Mouse (Mus musculus): ENCODE results near the gene Sod3. TPM values are rescaled to one million over a fixed set of nuclear protein-coding genes. Genes with fewer than 3 reads are reported as not detected.

Sod3 gene
- total and polyA plus RNA-seq, 2 experiments from 2014 or later, result 3.0 to 4.3 TPM

GRCm38 (mm10) chr5:52416485-52416884 lies 52.9 kb downstream of the Sod3 start:
- no peak overlapping the region for H3K4me2 ChIP-seq (ENCODE audit: low read depth, low read length, poor library complexity, severe bottlenecking)
- no peaks in the 10 kb centered on the region for H3K36me3 ChIP-seq (ENCODE audit: insufficient read depth, low read length)
- no peak for TF ChIP-seq CTCF (IDR thresholded peaks at IDR 0.05)
- H3K4me1 ChIP-seq (ENCODE audit: insufficient read depth, low read length), result no peaks in the 10 kb centered on the region
- H3K9ac ChIP-seq (replicated peaks; ENCODE audit: low read length, poor library complexity, severe bottlenecking), result no peak overlapping the region
- DNase-seq (ENCODE audit: low spot score), result no peak
- H3K27me3 ChIP-seq (ENCODE audit: insufficient read depth, low read length), result no peaks in the 10 kb centered on the region
- 68% methylated on average over 2 of the region's 2 CpGs for WGBS
- no peaks in the 10 kb centered on the region for H3K9me3 ChIP-seq (ENCODE audit: low read length)
- H3K4me3 ChIP-seq (ENCODE audit: low read depth, low read length), result no peak overlapping the region
- no peak for ATAC-seq (ENCODE audit: low FRiP score)
- no peak overlapping the region for H3K27ac ChIP-seq (ENCODE audit: low read depth, low read length)

Other genes with a start within 250 kb of the Sod3 start
- gene Dhx15, start 173.3 kb upstream of the Sod3 start, total RNA-seq (2014; rRNA removed), result 96.4 and 121 TPM in 2 replicates
- 66.8 and 73.5 TPM in 2 replicates for gene Dhx15, start 173.3 kb upstream of the Sod3 start, polyA plus RNA-seq (2015; fragmentation: Nextera tagmentation; extraction: Ambion mirVana)
- gene Ccdc149, start 107.7 kb downstream of the Sod3 start, total RNA-seq (2014; rRNA removed), result 19.9 and 21.2 TPM in 2 replicates
- gene Ccdc149, start 107.7 kb downstream of the Sod3 start, polyA plus RNA-seq (2015; fragmentation: Nextera tagmentation; extraction: Ambion mirVana), result 13.8 and 14.1 TPM in 2 replicates
- gene Lgi2, start 202.7 kb downstream of the Sod3 start, total RNA-seq (2014; rRNA removed), result 24.0 and 25.2 TPM in 2 replicates
- 8.5 and 9.8 TPM in 2 replicates for gene Lgi2, start 202.7 kb downstream of the Sod3 start, polyA plus RNA-seq (2015; fragmentation: Nextera tagmentation; extraction: Ambion mirVana)

Measured in midbrain, postnatal 0 days (tissue).